Mouse (Mus musculus): ENCODE results near the gene Ccdc14.
"Not testable (repeated sequence)": the region's sequence is repeated elsewhere in the genome, so short reads cannot be mapped to it uniquely, and the experiment has no call there.

Ccdc14 gene

DNA sequence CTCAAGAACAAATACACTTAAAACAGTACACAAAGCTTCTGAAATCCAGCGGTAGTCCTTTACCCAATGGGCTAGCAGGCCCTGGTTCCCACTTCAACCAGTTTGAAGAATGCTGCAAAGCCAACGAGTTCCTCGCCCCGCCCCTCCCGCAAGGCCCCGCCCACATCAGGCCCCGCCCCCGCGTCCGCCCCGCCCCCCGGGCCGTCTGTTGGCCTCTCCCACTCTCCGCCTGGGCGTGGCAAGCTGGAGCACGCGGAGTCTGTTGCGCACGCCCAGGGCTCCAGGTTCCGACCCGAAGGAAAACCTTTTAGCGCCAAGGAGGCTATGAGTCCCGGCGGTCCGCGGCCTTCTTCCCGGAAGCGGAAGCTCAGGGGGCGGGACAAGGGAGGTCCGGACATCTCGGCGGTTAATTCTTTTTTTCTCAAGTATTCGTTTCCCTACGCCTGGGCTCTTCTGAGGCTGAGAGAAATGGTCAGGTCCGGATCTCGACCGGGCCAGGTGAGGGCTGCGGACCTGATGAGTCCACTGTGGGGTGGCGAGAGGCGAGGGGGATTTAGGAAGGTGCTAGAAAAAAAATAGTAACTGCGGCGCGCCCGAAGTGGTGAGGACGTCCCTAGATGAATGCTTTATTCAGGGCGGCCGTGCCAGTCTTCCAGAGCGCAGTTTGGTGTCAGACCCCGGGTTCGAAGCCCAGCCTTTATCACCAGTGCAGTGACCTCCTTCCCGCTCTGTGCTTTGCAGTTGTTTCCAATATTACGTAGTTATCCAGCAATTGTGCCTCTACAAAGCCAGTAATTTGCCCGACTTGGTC lies at the start of gene Ccdc14:
Gene Ccdc14 (plus strand): TSS at position 283 of the 811 bp plus-strand sequence.
- DNase-seq: peak; percentile 91 to 96

DNA sequence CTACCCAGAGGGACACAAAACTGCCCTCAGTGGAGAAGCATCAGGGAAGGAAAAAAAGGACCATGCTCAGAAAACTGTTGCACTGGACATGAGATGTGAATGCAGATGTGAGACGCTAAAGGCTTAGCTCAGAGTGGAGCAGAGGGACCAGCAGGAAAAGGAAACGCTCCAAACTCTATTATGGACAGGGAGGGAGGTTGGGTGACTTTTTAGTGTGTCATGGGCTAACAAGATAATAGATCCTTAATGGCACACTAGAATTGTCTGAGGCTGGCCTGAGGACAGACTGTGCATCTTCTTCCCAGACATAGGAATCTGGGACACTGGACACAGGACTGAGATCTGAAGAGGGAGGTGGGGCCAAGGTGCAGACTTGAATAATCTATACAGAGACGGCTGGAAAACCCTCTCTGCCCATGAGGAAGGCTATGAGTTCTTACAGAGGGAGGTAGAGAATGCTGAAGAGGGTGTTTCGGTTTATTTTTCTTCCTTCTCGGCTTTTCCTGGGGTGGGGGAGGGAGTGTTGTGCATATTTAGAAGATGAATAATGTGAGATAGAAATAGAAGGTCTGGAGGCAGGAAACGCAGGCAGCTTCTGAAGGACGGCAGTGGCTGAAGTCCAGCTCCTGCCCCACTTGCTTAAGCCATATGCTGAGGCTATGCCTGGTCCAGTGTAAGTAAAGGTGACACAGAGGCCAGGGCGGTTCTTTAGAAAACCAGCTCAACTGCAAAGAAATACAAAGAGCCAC lies 46.7 kb upstream of the Ccdc14 start:
- DNase-seq: no peak

DNA sequence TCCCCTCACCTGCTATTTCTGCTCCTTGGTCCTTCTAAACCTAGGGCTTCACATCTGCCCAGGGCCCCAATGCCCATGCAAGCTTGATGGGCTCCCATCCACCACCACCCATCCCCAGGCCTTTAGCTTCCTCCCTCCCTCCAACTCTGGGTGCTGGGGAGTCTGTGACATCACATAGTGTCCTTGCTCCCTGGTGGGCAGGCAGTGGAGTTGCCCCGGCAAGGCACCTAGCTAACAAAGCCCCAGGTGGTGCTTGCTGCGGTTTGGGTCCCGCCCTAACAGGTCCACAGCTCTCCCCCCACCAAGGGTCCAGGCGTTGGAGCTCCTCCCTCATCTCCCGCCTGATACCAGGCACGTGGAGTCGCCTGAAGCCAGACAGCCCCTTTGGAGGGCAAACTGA lies 40.8 kb upstream of the Ccdc14 start, which contains the start of gene Ropn1:
Gene Ropn1 (plus strand): TSS at position 301 of the 400 bp plus-strand sequence.
- no peak for DNase-seq

DNA sequence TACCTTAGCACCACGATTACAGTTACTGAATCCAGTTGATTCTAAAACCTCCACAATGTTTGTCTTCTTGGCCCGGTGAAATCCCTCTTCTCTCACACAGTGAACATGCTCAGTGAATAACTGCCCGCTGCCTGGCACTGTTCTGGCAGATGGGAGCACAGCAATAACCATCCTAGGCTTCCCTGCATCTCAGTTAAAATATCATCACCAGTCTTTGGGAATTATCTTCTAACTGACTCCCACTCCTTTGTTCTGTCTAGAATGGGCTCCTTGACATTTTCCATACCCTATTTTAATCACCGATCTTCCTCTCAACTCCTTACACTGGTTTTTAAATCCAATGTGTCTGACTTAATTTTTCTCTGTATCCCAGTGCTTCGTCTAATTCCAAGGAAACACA lies 37.4 kb upstream of the Ccdc14 start:
- DNase-seq: no peak

DNA sequence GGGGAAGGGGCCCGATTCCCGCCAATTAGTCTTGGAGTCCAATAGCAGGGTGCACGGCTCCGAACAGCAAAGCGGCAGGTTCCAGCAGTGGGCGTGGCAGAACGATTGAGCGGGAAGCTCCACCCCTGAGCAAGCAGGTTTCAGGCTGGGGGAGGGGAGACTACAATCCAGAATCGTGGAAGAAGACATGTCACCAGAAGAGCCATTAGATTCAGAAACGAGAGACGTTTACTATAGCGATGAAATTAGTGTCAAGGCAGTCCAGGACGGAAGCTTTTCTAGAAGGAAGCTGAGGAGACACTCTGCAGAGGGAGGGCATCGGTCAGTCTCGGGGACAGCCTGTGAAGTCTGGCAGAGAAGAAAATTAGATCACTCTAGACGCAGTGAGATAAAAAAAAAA lies 32.9 kb upstream of the Ccdc14 start:
- DNase-seq: peak in 1 of 2 experiments; percentile 7

DNA sequence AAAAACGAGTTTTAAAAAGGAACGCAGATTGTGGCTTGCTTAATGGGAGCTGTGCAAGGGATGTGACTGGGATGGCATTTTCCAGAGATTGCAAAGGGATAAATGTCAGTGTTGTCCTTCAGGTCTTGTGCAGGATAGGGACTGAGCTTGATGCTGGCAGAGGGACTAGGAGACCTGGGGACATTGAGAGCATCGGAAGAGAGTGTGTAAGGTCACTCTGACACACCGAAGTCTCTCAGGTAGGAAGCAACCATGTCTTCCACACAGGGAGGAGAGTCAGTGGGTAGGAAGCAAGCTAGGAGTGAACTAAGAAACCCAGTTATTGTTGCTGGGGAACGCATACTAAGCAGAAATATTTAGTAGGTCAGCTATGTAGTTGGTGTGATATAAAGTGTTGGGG lies 32.4 kb upstream of the Ccdc14 start:
- no peak for DNase-seq

DNA sequence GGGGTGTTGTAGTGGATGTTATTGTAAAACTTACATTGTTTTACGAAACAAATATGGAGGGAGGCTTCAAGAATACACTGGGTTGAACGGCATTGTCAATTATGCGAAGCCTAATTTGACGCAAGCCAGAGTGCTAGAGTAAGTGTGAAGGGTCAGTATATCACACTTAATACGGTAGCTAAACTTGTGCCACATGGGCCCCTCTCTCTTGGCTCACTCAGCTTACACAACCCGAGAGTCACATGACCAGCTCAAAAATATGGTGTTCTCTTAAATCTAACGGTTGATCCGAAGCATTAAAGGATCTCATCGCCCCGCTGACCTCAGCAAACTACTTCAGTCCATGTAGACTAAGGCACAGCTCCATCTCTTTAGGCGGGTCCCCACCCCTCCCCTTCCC lies 32.0 kb upstream of the Ccdc14 start:
- DNase-seq: no peak

DNA sequence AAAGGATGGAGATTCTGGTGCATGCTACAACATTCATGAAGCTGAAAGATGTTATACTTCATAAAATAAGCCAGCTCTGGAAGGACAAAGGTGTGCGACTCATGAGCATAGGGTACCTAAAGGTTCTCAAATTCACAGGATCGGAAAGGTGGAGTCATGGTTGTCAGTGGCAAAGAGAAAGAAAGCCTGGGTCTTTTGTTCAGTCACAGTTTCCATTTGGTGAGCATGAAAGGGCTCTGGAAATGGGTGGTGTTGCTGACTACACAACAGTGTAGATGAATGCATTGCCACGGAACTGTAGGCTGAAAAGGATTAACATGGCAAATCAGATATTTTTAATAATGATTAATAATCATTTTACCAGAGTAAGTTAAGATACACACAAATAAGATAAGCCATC lies 25.9 kb upstream of the Ccdc14 start:
- no peak for DNase-seq

DNA sequence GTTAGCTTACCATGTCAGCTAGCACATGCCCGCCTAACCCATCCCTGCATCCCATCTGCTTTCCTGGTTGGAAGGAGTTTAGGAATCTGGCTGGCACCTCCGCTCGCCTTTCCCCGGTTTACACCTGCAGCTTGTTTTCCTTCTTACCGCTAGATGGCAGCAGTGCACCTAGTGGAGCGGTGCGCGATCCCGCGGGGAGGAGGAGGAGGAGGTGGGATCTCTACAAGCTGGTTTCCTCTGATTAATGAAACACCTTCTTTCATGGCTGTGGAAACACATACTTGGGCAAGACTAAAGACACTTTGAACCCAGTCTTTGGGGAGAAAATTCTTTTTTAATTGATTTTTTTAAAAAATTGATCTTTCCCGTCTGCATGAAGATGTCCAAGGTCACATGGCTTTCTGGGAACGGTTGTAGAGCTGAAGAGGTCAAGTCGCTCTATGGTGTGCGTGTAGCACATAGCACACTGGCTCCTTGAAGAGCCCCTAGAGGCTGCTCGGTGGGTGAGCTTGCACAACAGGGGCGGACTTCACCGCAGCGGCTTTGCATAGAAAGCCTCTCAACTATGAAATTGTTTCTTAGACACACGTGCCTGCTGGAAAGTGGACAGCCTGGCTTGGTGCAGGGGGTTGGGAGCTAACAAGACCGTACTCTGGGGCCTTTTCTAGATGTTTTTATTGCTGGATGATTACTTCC lies 23.2 kb upstream of the Ccdc14 start:
- peak; percentile 70 to 74 for DNase-seq

DNA sequence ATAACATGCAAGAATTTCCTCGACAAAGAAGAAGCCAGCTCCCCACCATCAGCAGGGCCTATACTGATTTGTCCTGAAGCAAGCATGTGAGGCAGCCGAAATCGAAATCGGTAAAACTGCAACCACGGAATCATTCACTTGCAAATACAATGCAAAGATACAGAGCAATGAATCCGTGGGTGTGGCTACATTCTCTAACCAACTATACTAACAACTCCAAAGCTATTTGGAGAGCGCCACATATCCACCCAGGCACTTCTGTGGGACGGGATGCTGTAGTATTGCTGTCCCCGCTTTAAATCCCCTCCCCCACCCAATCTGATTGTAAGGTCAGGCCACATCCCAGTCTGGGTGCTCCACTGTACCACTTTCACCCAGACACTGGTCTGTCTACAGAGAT lies 22.1 kb upstream of the Ccdc14 start:
- no peak for DNase-seq

DNA sequence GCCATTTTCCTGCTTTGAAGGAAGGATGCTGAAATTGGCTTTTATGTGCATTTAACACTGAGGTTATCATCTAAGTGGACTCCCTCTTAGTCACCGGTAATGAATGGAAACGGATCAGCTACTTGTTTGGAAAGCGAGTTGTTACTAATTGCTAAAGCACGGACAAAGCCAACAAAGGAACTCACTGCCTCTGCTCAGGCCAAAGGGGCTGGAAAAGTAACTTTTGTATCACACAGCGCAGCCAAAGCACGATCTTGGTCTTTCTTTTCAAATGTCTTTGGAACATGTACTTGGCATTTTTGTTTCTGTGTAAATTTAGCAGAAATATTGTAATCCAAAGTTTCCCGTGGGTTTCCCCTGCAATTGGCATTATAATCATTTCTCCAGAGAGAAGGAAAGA lies 18.4 kb upstream of the Ccdc14 start:
- DNase-seq: no peak

DNA sequence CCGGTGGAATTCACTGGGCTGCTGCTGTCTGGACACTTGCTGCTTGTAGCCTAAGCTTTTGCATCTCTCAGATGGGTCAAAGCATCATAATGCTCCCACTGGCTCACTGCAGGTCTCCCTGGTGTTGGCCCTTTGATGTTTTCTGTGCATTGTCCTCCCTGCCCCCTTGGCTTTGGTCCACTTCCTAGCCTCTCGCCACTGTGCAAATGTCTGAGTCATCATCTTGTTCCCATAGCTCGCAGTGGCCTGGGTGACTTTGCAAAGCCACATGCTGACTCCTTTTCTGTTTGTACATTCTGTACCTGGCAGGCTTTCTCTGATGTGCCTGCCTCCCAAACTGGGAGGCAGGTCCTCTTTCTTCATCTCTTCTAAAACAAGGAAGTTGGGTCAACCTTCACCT lies 17.6 kb upstream of the Ccdc14 start:
- DNase-seq: no peak

DNA sequence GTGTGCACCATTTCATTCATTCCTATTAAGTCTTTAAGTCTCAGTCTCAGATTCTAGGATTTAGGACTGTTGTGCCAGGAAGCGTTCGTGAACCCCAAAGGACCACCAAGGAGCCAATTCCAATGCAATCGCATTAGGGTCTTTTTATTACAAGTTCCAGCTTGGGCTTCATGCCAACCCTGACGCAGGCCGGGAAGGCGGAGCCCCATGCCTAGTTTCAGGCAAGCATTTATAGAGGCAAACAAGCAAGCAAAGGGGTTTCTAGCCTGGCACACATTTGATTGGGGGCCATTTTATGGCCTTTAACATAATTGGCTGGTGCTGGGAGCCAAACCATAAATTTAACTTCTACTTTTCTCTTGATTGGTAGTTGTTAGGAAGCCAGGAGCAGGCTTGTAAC lies 16.1 kb upstream of the Ccdc14 start:
- DNase-seq: no peak

DNA sequence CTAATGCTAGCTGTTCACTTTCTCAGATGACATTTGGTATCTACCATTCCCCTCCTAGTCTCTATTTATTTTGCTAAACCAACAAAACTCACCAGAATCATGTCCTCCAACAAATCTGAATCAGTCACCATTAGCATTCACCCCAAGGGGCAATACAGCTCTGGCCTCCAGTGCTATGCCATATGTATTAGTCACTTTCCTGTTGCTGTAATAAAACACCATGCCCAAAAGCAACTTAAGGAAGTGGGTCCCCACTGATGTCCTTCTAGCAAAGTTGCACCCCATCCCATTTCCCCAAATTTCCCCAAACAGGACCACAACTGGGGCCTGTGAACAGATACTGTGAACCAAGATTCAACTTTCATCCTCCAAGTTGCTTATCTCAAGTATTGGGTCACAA lies 8.6 kb upstream of the Ccdc14 start:
- DNase-seq: no peak

DNA sequence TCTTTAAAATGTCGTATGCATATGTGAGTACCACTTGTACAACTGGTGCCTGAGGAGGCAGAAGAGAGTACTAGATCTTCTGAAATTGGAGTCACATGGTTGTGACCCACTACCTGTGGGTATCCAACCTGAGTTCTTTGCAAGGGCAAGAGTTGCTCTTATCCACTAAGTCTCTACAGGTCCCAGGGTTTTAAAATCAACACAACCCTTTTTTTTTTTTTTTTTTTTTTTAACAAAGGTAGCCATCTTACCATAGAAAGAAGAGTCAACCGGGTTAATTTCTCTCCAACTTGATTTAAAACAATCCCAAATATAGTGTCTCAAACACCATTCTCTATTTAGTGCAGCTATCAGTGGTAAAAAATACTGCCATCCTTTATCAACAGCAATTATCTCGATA lies 537 bp upstream of the Ccdc14 start:
- no peak for DNase-seq

DNA sequence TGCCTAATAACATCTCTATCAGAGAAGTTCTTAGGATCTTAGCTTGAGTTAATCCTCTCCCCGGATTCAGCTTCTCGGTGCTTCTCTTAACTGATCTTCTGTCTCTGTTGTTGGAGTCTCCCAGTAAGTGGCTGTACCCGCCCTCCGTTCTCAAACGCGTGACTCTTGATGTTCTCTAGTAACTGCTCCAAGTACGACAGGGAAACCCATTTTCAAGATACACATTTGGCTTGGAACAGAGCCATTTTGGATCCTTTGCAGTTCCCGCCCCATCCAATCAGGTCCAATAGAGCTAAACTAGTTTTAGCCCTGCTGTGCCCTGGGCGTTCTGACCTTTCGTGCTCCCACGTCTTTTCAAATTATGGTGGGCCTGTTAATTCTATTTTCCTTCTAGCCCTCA lies 740 bp downstream of the Ccdc14 start:
- no peak for DNase-seq

DNA sequence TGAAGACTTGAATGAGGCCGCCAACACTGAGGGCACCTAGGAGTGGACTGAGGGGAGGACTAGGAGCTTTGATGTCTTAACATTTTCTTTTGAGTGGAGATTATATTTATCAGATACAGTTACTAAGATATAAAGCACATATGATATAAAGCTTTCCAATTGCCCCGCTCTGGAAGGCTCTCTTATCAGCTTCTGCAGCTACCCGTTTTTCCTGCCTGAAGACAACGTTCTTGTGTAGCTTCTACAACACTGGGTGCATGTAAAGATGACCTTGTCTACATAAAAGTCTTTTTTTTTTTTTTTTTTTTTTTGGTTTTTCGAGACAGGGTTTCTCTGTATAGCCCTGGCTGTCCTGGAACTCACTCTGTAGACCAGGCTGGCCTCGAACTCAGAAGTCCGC lies 4.1 kb downstream of the Ccdc14 start:
- no peak for DNase-seq

DNA sequence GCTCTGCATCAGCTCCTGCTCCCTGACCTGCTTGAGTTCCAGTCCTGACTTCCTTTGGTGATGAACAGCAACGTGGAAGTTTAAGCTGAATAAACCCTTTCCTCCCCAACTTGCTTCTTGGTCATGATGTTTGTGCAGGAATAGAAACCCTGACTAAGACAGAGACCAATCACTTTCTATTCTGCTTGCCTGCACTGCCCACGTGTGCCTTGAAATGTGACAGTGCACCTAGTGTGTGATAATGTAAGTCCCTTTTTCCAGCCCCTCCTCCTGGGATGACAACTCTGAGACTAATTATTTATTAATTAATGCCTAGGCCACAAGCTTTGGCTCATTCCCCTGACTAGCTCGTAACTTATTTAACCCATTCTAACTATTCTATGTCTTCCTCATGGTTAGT lies 8.3 kb downstream of the Ccdc14 start:
- DNase-seq: not testable (repeated sequence)

DNA sequence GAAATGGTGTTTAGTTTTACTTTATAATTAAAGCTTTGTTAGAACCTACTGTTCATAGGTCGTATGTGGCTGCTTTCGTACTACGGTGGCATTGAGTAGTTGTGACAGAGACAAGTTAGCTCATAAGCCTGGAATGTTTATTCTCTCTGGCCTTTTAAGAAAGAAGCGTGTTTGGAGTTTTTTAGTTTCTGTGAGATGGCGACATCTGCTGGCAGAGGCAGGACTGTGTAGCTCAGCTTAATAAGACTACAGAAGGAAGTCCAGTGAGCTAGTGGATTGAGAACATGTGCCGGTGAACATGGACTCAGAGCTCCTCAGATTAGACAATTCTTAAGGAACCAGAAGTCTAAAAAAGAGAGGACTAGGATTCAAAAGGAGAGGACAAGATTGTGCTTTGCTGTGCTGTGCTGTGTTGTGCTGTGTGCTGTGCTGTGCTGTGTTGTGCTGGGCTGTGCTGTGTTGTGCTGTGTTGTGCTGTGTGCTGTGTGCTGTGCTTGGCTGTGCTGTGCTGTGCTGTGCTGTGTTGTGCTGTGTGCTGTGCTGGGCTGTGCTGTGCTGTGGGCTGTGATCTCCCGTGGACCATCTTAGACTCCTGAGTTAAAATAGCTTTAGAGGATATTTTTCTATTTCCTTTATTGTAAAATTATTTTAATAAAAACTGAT lies 9.9 kb downstream of the Ccdc14 start:
- peak; percentile 69 to 82 for DNase-seq

DNA sequence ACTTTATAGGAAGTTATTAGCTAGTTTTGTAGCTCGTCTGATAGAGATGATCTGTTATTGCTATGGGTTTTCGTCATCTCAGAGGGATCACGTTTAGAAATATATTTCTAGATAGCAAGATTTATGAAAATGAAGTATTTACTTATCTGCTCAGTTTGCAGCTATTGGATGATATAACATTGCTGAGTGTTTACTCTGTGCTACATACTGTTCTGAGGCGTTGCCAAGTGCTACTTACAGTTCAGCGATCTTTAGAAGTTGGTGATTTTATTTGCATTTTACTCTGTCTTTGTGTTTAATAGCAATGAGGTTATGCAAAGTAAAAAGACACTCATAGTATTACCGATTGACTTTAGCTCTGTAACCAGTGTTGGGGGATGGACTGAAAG lies 10.4 kb downstream of the Ccdc14 start:
- DNase-seq: no peak

DNA sequence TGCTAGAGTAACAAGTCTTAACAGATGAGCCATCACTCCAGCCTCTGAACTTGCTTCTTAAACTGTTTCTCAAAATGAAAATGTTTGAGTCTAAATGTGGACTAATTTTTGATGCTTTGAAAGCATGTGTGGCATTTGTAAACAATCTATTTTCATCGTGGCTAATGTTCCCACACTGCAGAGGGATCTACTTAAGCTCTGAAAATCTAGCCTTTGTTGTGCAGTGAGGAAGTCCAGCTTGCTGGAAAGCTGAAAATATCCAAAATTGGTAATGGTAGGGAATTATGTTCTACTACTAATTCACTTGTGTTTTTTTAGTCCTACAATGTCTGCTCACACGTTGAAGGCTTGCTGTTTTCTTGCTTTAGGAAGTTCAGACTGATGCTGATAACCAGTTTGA lies 15.6 kb downstream of the Ccdc14 start:
- no peak for DNase-seq

DNA sequence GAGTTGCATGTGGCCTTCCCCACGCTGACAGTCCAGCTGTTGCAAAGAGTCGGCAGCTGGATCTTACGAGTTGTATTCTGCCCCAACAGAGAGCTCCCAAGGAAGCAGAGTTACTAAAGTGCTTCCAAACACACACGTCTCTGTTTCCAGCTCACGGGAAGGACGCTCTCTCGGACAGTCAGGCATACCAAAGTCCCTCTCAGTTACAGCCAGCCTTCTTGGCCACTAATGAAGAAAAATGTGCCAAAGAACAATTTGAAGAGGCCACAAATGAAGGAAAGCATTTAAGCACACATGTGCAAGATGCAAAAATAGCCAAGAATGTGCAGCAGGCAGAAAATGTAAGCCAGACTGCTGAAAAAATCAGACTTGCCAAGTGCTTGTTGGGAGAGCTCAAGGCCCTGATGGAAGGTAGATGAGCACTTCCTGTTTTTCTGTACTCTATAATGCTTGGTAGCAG lies 16.1 kb downstream of the Ccdc14 start:
- no peak for DNase-seq

DNA sequence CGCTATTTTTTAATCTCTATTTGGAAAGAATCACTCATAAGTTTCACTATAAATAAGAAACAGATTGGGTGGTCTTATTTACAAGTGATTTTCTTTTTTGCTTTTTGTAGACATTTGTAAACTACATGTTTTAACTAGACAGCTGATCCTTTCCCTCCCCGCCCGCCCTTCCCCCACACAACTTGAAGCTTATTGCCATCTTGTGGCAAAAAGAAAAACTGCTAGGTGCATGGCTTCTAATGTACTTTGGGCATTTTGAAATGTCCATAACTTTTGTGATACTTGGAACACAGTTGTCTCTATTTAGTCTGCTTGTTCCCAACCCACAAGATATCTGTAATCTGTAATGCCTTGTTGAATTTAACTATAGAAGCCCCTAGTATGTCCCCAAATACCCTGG lies 21.1 kb downstream of the Ccdc14 start:
- DNase-seq: no peak

Data from kidney, postnatal 25 days (tissue).